Mouse (Mus musculus) hindbrain, embryonic 13.5 days (tissue): ENCODE data around the gene Olfr352. TPM values are rescaled to one million over a fixed set of nuclear protein-coding genes. Genes with fewer than 3 reads are reported as not detected.

ENCODE experiments used
- ATAC-seq: fragments of 200-750 bp; cut with Nextera tagmentation; 2 replicates; pipeline ENCODE4 v1.8.0; 2017; ENCODE audit warnings: moderate TSS enrichment; ENCODE audit not compliant: low FRiP score
- H3K27ac ChIP-seq: fragments of 300-500 bp; sonication (generic); 2 replicates; pipeline ENCODE4 v1.5.1; 2015; ENCODE audit warnings: inconsistent platforms, mild to moderate bottlenecking, moderate library complexity
- H3K27me3 ChIP-seq: fragments of 300-500 bp; sonication (generic); 2 replicates; pipeline ENCODE4 v1.6.1; 2015; ENCODE audit warnings: mild to moderate bottlenecking, inconsistent platforms
- H3K36me3 ChIP-seq: fragments of 300-500 bp; sonication (generic); 2 replicates; pipeline ENCODE4 v1.6.1; 2015; ENCODE audit warnings: mild to moderate bottlenecking, inconsistent platforms
- H3K4me1 ChIP-seq: fragments of 300-500 bp; sonication (generic); replicated peaks from 2 replicates; pipeline ENCODE4 v1.6.1; 2015; ENCODE audit warnings: inconsistent platforms
- H3K4me2 ChIP-seq: fragments of 300-500 bp; sonication (generic); 2 replicates; pipeline ENCODE4 v1.6.1; 2015; ENCODE audit warnings: inconsistent platforms, mild to moderate bottlenecking, moderate library complexity
- H3K4me3 ChIP-seq: fragments of 300-500 bp; sonication (generic); 2 replicates; pipeline ENCODE4 v1.5.1; 2015; ENCODE audit warnings: mild to moderate bottlenecking, inconsistent platforms
- H3K9ac ChIP-seq: fragments of 300-500 bp; sonication (generic); 2 replicates; pipeline ENCODE4 v1.6.1; 2015; ENCODE audit warnings: mild to moderate bottlenecking, inconsistent platforms
- H3K9me3 ChIP-seq: fragments of 300-500 bp; sonication (generic); 2 replicates; pipeline ENCODE4 v1.6.1; 2016; ENCODE audit warnings: inconsistent platforms
- WGBS: fragments of 180-500 bp; shearing (Covaris S2); methylation state at CpG from one replicate; pipeline ENCODE4 v1.1.7; 2015; 5-methylcytosine and 5-hydroxymethylcytosine counted together
- polyA plus RNA-seq: library from polyadenylated mRNA; unstranded; fragments of >200 nt; fragmentation: Nextera tagmentation; extraction: Ambion mirVana; gene quantifications from 2 replicates; pipeline ENCODE4 v1.2.1, GENCODE M21; 2015

Olfr352 gene
- polyA plus RNA-seq: not detected in 2 replicates

DNA sequence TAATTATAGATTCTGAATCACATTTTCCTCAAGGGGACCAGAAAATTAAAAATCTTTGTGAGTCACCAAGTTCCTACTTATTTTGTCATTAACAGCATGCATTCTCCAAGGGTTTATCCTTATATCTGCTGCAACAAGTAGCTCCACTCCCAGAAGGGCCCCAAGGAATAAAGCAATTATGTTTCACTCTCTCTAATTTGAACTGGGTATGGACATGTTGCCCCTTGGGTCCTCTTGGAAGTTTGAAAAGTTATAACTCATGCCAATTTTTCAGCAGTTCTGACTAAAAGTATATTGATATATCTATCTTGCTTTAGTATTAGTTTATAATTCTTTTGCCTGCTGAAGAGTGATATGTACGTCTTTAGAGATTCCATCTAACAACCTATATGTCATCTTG is at the start of gene Olfr352:
Olfr352 (plus strand) TSS at position 301 of the 400 bp plus-strand sequence.
- H3K27me3 ChIP-seq: no peaks in the 10 kb centered on the region
- H3K4me1 ChIP-seq: no peaks in the 10 kb centered on the region
- no peak within 1 kb of the TSS for H3K9ac ChIP-seq
- 64% methylated on average over 1 of the region's 1 CpGs for WGBS
- peaks cover 20% of the 10 kb centered on the region; the same call in 1 of the 2 replicates for H3K9me3 ChIP-seq
- no peaks in the 10 kb centered on the region for H3K36me3 ChIP-seq
- no peak within 1 kb of the TSS for H3K4me3 ChIP-seq
- H3K4me2 ChIP-seq: no peak within 1 kb of the TSS
- no peak for ATAC-seq
- H3K27ac ChIP-seq: no peak within 1 kb of the TSS

DNA sequence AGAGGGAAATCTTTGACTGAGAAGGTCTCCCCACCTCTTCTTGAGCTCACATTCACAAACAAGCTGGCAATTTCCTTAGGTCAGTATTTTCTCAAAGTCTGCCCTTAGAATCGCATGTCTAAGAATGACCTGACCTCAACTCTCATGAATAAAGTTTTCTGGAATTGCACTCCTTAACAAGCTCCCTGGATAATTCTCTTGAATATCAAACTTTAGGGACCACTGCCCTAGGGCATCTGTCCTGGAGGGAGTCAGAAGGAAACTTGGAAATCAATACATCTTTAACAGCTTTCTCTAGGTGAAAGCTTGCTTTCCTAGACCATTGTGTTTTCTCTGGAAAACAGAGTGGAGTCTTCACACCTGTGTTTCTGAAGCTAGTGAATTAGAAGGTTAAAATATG is 22.2 kb upstream of the Olfr352 start, which contains the start of gene Olfr350:
Olfr350 (plus strand) TSS at position 301 of the 400 bp plus-strand sequence.
- no peak within 1 kb of the TSS for H3K4me3 ChIP-seq

DNA sequence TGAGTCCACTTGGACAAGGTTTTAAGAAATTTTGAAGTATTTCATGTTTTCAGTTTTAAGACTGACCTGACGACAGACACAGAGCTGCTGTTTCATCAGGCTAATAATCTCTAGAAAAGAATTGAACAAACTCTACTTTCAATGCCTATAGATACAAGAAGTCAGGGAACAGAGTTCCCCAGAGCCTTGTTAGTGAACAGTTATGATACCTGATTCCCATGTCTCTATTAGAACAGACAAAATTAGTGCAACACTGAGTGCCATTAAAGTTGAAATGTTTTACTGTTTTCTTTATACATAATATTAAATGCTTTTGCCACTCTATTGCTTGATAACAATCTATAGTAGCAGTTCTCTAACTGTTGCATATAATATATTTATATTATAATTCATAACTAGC is 5.7 kb upstream of the Olfr352 start, which contains the start of gene Olfr351:
Olfr351 (minus strand) TSS at position 101 of the 400 bp plus-strand sequence.
- Histone ChIP-seq H3K27ac (no peak within 1 kb of the TSS), H3K4me1 (no peaks in the 10 kb centered on the region), H3K9me3 (peaks cover 16% of the 10 kb centered on the region; the same call in 1 of the 2 replicates), H3K9ac (no peak within 1 kb of the TSS), H3K27me3 (no peaks in the 10 kb centered on the region), H3K4me2 (no peak within 1 kb of the TSS), H3K4me3 (no peak within 1 kb of the TSS), H3K36me3 (no peaks in the 10 kb centered on the region)
- ATAC-seq: no peak
- 88% methylated on average over 1 of the region's 1 CpGs for WGBS

More for the DNA sequence above, 22.2 kb upstream of the Olfr352 start, which contains the start of gene Olfr350:
- no peak within 1 kb of the TSS for H3K4me2 ChIP-seq
- H3K4me1 ChIP-seq: no peaks in the 10 kb centered on the region
- peaks cover 22% of the 10 kb centered on the region; the same call in 1 of the 2 replicates for H3K9me3 ChIP-seq
- no peaks in the 10 kb centered on the region for H3K36me3 ChIP-seq
- no peak within 1 kb of the TSS for H3K9ac ChIP-seq
- 83% methylated on average over 1 of the region's 1 CpGs for WGBS
- no peak for ATAC-seq
- H3K27ac ChIP-seq: no peak within 1 kb of the TSS
- H3K27me3 ChIP-seq: no peaks in the 10 kb centered on the region

DNA sequence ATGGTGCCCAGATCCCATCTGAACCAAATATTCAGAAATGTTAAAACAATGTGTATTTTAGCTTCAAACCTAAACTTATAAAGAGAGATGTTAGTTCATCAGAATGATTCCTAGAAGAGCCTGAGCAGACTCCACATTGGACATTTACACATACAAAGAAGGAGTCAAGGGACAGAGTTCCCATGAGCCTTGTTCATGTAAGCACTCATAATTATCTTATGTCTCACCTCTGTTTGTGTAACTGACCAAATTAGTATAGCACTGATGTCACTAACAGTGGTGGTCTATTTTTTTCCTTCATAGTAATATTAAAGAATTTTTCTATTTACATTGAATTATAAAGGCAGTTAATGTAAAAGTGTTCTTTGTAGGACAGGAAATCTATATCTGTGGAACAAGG is 24.6 kb downstream of the Olfr352 start, which contains the start of gene Olfr353:
Olfr353 (minus strand) TSS at position 101 of the 400 bp plus-strand sequence.
- peaks cover 18% of the 10 kb centered on the region for H3K9me3 ChIP-seq
- no peaks in the 10 kb centered on the region for H3K36me3 ChIP-seq
- no peak within 1 kb of the TSS for H3K27ac ChIP-seq
- no peak within 1 kb of the TSS for H3K4me3 ChIP-seq
- H3K4me2 ChIP-seq: no peak within 1 kb of the TSS
- ATAC-seq: no peak
- no peaks in the 10 kb centered on the region for H3K4me1 ChIP-seq
- no peaks in the 10 kb centered on the region for H3K27me3 ChIP-seq
- no peak within 1 kb of the TSS for H3K9ac ChIP-seq

- H3K4me2 ChIP-seq: no peak overlapping the region
- H3K27me3 ChIP-seq: no peaks in the 10 kb centered on the region
- H3K4me1 ChIP-seq: no peaks in the 10 kb centered on the region
- H3K9me3 ChIP-seq: peaks cover 29% of the 10 kb centered on the region
- H3K4me3 ChIP-seq: no peak overlapping the region
- H3K9ac ChIP-seq: no peak overlapping the region
- no peak for ATAC-seq
- H3K36me3 ChIP-seq: no peaks in the 10 kb centered on the region
- no peak overlapping the region for H3K27ac ChIP-seq
Measured at GRCm38 (mm10) chr2:36897114-36897513, 28.9 kb downstream of the Olfr352 start.

DNA sequence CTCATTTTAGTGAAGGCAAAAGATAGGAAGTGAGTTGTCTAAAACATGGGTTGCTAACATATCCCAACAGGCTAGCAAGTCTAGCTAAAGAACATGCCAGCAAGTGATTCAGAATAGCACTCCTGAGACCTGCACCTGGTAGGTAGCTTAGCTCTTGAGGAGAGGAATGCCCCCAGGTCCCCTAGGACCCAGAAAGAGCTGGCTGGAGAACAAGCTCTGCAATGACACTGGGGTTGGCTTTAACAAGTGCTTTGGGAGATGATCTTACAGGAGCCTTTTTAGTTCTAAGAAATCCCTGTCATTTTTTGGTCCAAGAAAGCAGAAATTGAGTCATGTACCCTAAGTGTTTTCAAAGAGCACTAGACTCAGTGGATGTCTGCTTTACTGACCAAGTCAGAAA is 37.1 kb downstream of the Olfr352 start, which contains the start of gene Olfr354:
Olfr354 (plus strand) TSS at position 301 of the 400 bp plus-strand sequence.
- H3K9me3 ChIP-seq: peaks cover 17% of the 10 kb centered on the region
- no peaks in the 10 kb centered on the region for H3K27me3 ChIP-seq
- H3K4me2 ChIP-seq: no peak within 1 kb of the TSS
- H3K36me3 ChIP-seq: no peaks in the 10 kb centered on the region
- H3K27ac ChIP-seq: no peak within 1 kb of the TSS
- no peak within 1 kb of the TSS for H3K4me3 ChIP-seq
- ATAC-seq: no peak
- no peaks in the 10 kb centered on the region for H3K4me1 ChIP-seq
- no peak within 1 kb of the TSS for H3K9ac ChIP-seq

Other genes with a start within 250 kb of the Olfr352 start
- not detected in 2 replicates for gene Olfr345, start 228.4 kb upstream of the Olfr352 start, polyA plus RNA-seq
- not detected in 2 replicates for gene Olfr346, start 182.7 kb upstream of the Olfr352 start, polyA plus RNA-seq
- gene Olfr347, start 136.6 kb upstream of the Olfr352 start, polyA plus RNA-seq: not detected in 2 replicates
- not detected in 2 replicates for gene Olfr348, start 84.2 kb upstream of the Olfr352 start, polyA plus RNA-seq
- not detected in 2 replicates for gene Olfr50, start 77.9 kb upstream of the Olfr352 start, polyA plus RNA-seq
- not detected in 2 replicates for gene Olfr3, start 51.4 kb upstream of the Olfr352 start, polyA plus RNA-seq
- gene Olfr350, start 22.1 kb upstream of the Olfr352 start, polyA plus RNA-seq: not detected in 2 replicates
- not detected in 2 replicates for gene Olfr351, start 5.8 kb upstream of the Olfr352 start, polyA plus RNA-seq
- gene Olfr353, start 24.5 kb downstream of the Olfr352 start, polyA plus RNA-seq: not detected in 2 replicates
- gene Olfr354, start 37.2 kb downstream of the Olfr352 start, polyA plus RNA-seq: not detected in 2 replicates
- not detected in 2 replicates for gene Olfr355, start 60.4 kb downstream of the Olfr352 start, polyA plus RNA-seq
- gene Olfr356, start 68.7 kb downstream of the Olfr352 start, polyA plus RNA-seq: not detected in 2 replicates
- not detected in 2 replicates for gene Olfr357, start 125.4 kb downstream of the Olfr352 start, polyA plus RNA-seq
- not detected in 2 replicates for gene Olfr358, start 140.9 kb downstream of the Olfr352 start, polyA plus RNA-seq
- not detected in 2 replicates for gene Olfr360, start 197.3 kb downstream of the Olfr352 start, polyA plus RNA-seq
- gene Olfr361, start 220.8 kb downstream of the Olfr352 start, polyA plus RNA-seq: not detected in 2 replicates
- not detected in 2 replicates for gene Olfr362, start 249.4 kb downstream of the Olfr352 start, polyA plus RNA-seq